Mouse (Mus musculus) midbrain, embryonic 15.5 days (tissue): ENCODE measurements at regions not wholly inside any gene's neighbourhood (a gene's known extent, or its start where the extent isn't known, plus 50 kb on each side); places are given as distances from the start of the nearest gene placed in this dataset.
"Not testable (repeated sequence)": the region's sequence is repeated elsewhere in the genome, so short reads cannot be mapped to it uniquely, and the experiment has no call there.

ENCODE experiments used
- ATAC-seq: fragments of 200-750 bp; cut with Nextera tagmentation; replicated peaks from 2 replicates; pipeline ENCODE4 v1.8.0; 2017; ENCODE audit warnings: moderate TSS enrichment
- H3K27ac ChIP-seq: fragments of 300-500 bp; sonication (generic); 2 replicates; pipeline ENCODE4 v1.5.1; 2015; ENCODE audit warnings: mild to moderate bottlenecking, inconsistent platforms
- H3K27me3 ChIP-seq: fragments of 300-500 bp; sonication (generic); replicated peaks from 2 replicates; pipeline ENCODE4 v1.6.1; 2015; ENCODE audit warnings: inconsistent platforms
- H3K36me3 ChIP-seq: fragments of 300-500 bp; sonication (generic); replicated peaks from 2 replicates; pipeline ENCODE4 v1.6.1; 2015; ENCODE audit warnings: inconsistent platforms
- H3K4me1 ChIP-seq: fragments of 300-500 bp; sonication (generic); 2 replicates; pipeline ENCODE4 v1.6.1; 2015; ENCODE audit warnings: inconsistent platforms
- H3K4me2 ChIP-seq: fragments of 300-500 bp; sonication (generic); 2 replicates; pipeline ENCODE4 v1.6.1; 2015; ENCODE audit warnings: inconsistent platforms, mild to moderate bottlenecking, moderate library complexity
- H3K4me3 ChIP-seq: fragments of 300-500 bp; sonication (generic); 2 replicates; pipeline ENCODE4 v1.5.1; 2015; ENCODE audit warnings: mild to moderate bottlenecking, inconsistent platforms
- H3K9ac ChIP-seq: fragments of 300-500 bp; sonication (generic); 2 replicates; pipeline ENCODE4 v1.6.1; 2015; ENCODE audit warnings: mild to moderate bottlenecking, inconsistent platforms
- H3K9me3 ChIP-seq: fragments of 300-500 bp; sonication (generic); 2 replicates; pipeline ENCODE4 v1.6.1; 2016; ENCODE audit warnings: inconsistent platforms
- WGBS: fragments of 180-500 bp; shearing (Covaris S2); methylation state at CpG from one replicate; pipeline ENCODE4 v1.1.7; 2015; ENCODE audit warnings: mixed read lengths; 5-methylcytosine and 5-hydroxymethylcytosine counted together

GRCm38 (mm10) chr4:7234537-7234936 lies 1004.3 kb downstream of the Car8 start:
- H3K9me3 ChIP-seq = peaks cover 20% of the 10 kb centered on the region
- H3K4me1 ChIP-seq, H3K9ac ChIP-seq, H3K36me3 ChIP-seq, H3K4me2 ChIP-seq, H3K4me3 ChIP-seq, H3K27me3 ChIP-seq, ATAC-seq, H3K27ac ChIP-seq: not testable (repeated sequence)
- 96% methylated on average over 6 of the region's 6 CpGs for WGBS

- Histone ChIP-seq H3K36me3 (no peaks in the 10 kb centered on the region), H3K27me3 (no peaks in the 10 kb centered on the region), H3K9me3 (peaks cover 12% of the 10 kb centered on the region; the same call in 1 of the 2 replicates), H3K9ac (no peak overlapping the region), H3K27ac (no peak overlapping the region), H3K4me3 (no peak overlapping the region), H3K4me1 (no peaks in the 10 kb centered on the region), H3K4me2 (no peak overlapping the region)
- 75% methylated on average over 2 of the region's 2 CpGs for WGBS
- no peak for ATAC-seq
Observed at GRCm38 (mm10) chr4:7228980-7229379, 1009.9 kb downstream of the Car8 start.

GRCm38 (mm10) chr4:7222922-7223321 lies 1015.9 kb downstream of the Car8 start:
- H3K4me1 ChIP-seq = no peaks in the 10 kb centered on the region
- H3K4me3 ChIP-seq = no peak overlapping the region
- whole genome bisulfite sequencing = 97% methylated on average over 3 of the region's 3 CpGs
- H3K9me3 ChIP-seq = no peaks in the 10 kb centered on the region
- no peak overlapping the region for H3K9ac ChIP-seq
- H3K4me2 ChIP-seq = no peak overlapping the region
- no peaks in the 10 kb centered on the region for H3K36me3 ChIP-seq
- no peaks in the 10 kb centered on the region for H3K27me3 ChIP-seq
- H3K27ac ChIP-seq = no peak overlapping the region
- ATAC-seq = no peak

- H3K4me1 ChIP-seq = 0 out of 2 replicates have a peak, but pooled peaks cover 2% of the 10 kb centered on the region
- H3K27ac ChIP-seq = no peak overlapping the region
- no peaks in the 10 kb centered on the region for H3K36me3 ChIP-seq
- no peak overlapping the region for H3K4me3 ChIP-seq
- ATAC-seq = no peak
- H3K4me2 ChIP-seq = no peak overlapping the region
- no peaks in the 10 kb centered on the region for H3K9me3 ChIP-seq
- H3K27me3 ChIP-seq = no peaks in the 10 kb centered on the region
- no peak overlapping the region for H3K9ac ChIP-seq
Observed at GRCm38 (mm10) chr4:7220426-7220825, 1018.4 kb downstream of the Car8 start.

GRCm38 (mm10) chr4:7215048-7216030 lies 1023.5 kb downstream of the Car8 start:
- no peaks in the 10 kb centered on the region for H3K27me3 ChIP-seq
- no peak overlapping the region for H3K9ac ChIP-seq
- H3K9me3 ChIP-seq = no peaks in the 10 kb centered on the region
- H3K27ac ChIP-seq = no peak overlapping the region
- no peak overlapping the region for H3K4me2 ChIP-seq
- ATAC-seq = no peak; the same call in 1 of the 2 replicates
- WGBS = 54% methylated on average over 5 of the region's 5 CpGs
- 0 out of 2 replicates have a peak, but pooled peaks cover 2% of the 10 kb centered on the region for H3K4me1 ChIP-seq
- H3K36me3 ChIP-seq = no peaks in the 10 kb centered on the region
- no peak overlapping the region for H3K4me3 ChIP-seq

- 91% methylated on average over 1 of the region's 1 CpGs for WGBS
- no peaks in the 10 kb centered on the region for H3K9me3 ChIP-seq
- no peak overlapping the region for H3K27ac ChIP-seq
- H3K4me2 ChIP-seq = no peak overlapping the region
- no peak overlapping the region for H3K4me3 ChIP-seq
- no peaks in the 10 kb centered on the region for H3K36me3 ChIP-seq
- H3K4me1 ChIP-seq = no peaks in the 10 kb centered on the region
- no peaks in the 10 kb centered on the region for H3K27me3 ChIP-seq
- ATAC-seq = no peak
- H3K9ac ChIP-seq = no peak overlapping the region
Observed at GRCm38 (mm10) chr4:7206987-7207386, 1031.9 kb downstream of the Car8 start.

- Histone ChIP-seq H3K36me3 (no peaks in the 10 kb centered on the region), H3K9ac (no peak overlapping the region), H3K27ac (no peak overlapping the region), H3K4me1 (no peaks in the 10 kb centered on the region), H3K4me3 (no peak overlapping the region), H3K27me3 (no peaks in the 10 kb centered on the region), H3K4me2 (no peak overlapping the region), H3K9me3 (no peaks in the 10 kb centered on the region)
- ATAC-seq = no peak
- 12% methylated on average over 2 of the region's 2 CpGs for WGBS
Observed at GRCm38 (mm10) chr4:7201816-7202215, 1037.0 kb downstream of the Car8 start.

GRCm38 (mm10) chr4:7199941-7200340 lies 1038.9 kb downstream of the Car8 start:
- H3K4me2 ChIP-seq = no peak overlapping the region
- H3K27ac ChIP-seq = no peak overlapping the region
- H3K27me3 ChIP-seq = no peaks in the 10 kb centered on the region
- H3K9me3 ChIP-seq = no peaks in the 10 kb centered on the region
- ATAC-seq = no peak
- H3K4me1 ChIP-seq = no peaks in the 10 kb centered on the region
- H3K36me3 ChIP-seq = no peaks in the 10 kb centered on the region
- 88% methylated on average over 2 of the region's 2 CpGs for WGBS
- H3K9ac ChIP-seq = no peak overlapping the region
- no peak overlapping the region for H3K4me3 ChIP-seq

- Histone ChIP-seq H3K27ac (no peak overlapping the region), H3K4me3 (no peak overlapping the region), H3K4me1 (no peaks in the 10 kb centered on the region), H3K4me2 (no peak overlapping the region), H3K9ac (no peak overlapping the region), H3K27me3 (no peaks in the 10 kb centered on the region), H3K36me3 (no peaks in the 10 kb centered on the region), H3K9me3 (no peaks in the 10 kb centered on the region)
- WGBS = 90% methylated on average over 2 of the region's 2 CpGs
- no peak for ATAC-seq
Observed at GRCm38 (mm10) chr4:7199052-7199451, 1039.8 kb downstream of the Car8 start.

GRCm38 (mm10) chr4:7196570-7196969 lies 1042.3 kb downstream of the Car8 start:
- no peak overlapping the region for H3K4me2 ChIP-seq
- 0 out of 2 replicates have a peak, but pooled peaks cover 4% of the 10 kb centered on the region for H3K4me1 ChIP-seq
- H3K4me3 ChIP-seq = no peak overlapping the region
- 88% methylated on average over 3 of the region's 3 CpGs for WGBS
- no peak overlapping the region for H3K9ac ChIP-seq
- no peaks in the 10 kb centered on the region for H3K9me3 ChIP-seq
- H3K27ac ChIP-seq = no peak overlapping the region
- no peaks in the 10 kb centered on the region for H3K27me3 ChIP-seq
- no peak for ATAC-seq
- no peaks in the 10 kb centered on the region for H3K36me3 ChIP-seq

- Histone ChIP-seq H3K27ac (no peak overlapping the region), H3K27me3 (no peaks in the 10 kb centered on the region), H3K4me3 (no peak overlapping the region), H3K9ac (no peak overlapping the region), H3K9me3 (no peaks in the 10 kb centered on the region), H3K4me1 (0 out of 2 replicates have a peak, but pooled peaks cover 4% of the 10 kb centered on the region), H3K36me3 (no peaks in the 10 kb centered on the region), H3K4me2 (no peak overlapping the region)
- ATAC-seq = no peak
- WGBS = 83% methylated on average over 1 of the region's 1 CpGs
Observed at GRCm38 (mm10) chr4:7195619-7196018, 1043.2 kb downstream of the Car8 start.

GRCm38 (mm10) chr4:7191912-7192311 lies 1046.9 kb downstream of the Car8 start:
- H3K4me1 ChIP-seq = 0 out of 2 replicates have a peak, but pooled peaks cover 4% of the 10 kb centered on the region
- H3K4me3 ChIP-seq = no peak overlapping the region
- 71% methylated on average over 3 of the region's 3 CpGs for WGBS
- no peak overlapping the region for H3K9ac ChIP-seq
- H3K9me3 ChIP-seq = no peaks in the 10 kb centered on the region
- no peaks in the 10 kb centered on the region for H3K27me3 ChIP-seq
- H3K4me2 ChIP-seq = no peak overlapping the region
- H3K36me3 ChIP-seq = no peaks in the 10 kb centered on the region
- no peak for ATAC-seq
- H3K27ac ChIP-seq = no peak overlapping the region

- 0 out of 2 replicates have a peak, but pooled peaks cover 4% of the 10 kb centered on the region for H3K4me1 ChIP-seq
- no peak overlapping the region for H3K4me3 ChIP-seq
- no peaks in the 10 kb centered on the region for H3K9me3 ChIP-seq
- peak overlapping the region; percentile 31; the same call in 1 of the 2 replicates for H3K27ac ChIP-seq
- peak; percentile 81 for ATAC-seq
- no peaks in the 10 kb centered on the region for H3K36me3 ChIP-seq
- no peak overlapping the region for H3K9ac ChIP-seq
- WGBS = 48% methylated on average over 3 of the region's 3 CpGs
- H3K4me2 ChIP-seq = no peak overlapping the region
- no peaks in the 10 kb centered on the region for H3K27me3 ChIP-seq
Observed at GRCm38 (mm10) chr4:7191228-7191627, 1047.6 kb downstream of the Car8 start.
